Mouse (Mus musculus): ENCODE results near the gene Mdm2.
A peak's percentile ranks its signal among the peaks of the same experiment; 100 is the strongest.
"Not testable (repeated sequence)": the region's sequence is repeated elsewhere in the genome, so short reads cannot be mapped to it uniquely, and the experiment has no call there.

Gene Mdm2

DNA sequence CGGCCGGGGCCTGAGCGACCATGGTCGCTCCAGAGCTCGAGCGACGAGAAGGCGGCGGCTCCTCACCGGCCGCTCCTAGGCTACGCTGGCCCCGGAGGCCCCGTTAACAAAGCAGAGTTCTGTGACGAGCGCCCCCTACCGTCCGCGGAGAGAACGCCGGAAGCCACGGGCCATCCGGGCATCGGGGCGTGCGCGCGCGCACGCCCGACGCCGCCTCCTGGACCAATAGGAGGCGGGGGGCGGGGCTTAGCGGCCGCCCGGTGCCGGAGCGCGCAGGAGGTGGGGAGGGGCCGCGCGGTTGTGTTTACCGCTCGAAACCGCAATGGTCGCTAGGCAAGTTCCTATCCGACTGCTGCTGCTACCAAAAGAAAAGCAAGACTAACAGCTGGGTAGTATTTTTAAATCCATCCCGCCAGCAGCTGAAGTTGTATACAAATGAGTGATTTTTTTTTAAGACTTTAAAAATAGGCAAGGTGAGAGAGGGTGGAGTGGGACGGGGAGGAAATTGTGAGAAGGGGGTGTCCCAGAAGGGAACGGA lies at the start of gene Mdm2:
Gene Mdm2 (minus strand): TSS at position 155 of the 538 bp plus-strand sequence.
- DNase-seq: peak; percentile 99 to 100

DNA sequence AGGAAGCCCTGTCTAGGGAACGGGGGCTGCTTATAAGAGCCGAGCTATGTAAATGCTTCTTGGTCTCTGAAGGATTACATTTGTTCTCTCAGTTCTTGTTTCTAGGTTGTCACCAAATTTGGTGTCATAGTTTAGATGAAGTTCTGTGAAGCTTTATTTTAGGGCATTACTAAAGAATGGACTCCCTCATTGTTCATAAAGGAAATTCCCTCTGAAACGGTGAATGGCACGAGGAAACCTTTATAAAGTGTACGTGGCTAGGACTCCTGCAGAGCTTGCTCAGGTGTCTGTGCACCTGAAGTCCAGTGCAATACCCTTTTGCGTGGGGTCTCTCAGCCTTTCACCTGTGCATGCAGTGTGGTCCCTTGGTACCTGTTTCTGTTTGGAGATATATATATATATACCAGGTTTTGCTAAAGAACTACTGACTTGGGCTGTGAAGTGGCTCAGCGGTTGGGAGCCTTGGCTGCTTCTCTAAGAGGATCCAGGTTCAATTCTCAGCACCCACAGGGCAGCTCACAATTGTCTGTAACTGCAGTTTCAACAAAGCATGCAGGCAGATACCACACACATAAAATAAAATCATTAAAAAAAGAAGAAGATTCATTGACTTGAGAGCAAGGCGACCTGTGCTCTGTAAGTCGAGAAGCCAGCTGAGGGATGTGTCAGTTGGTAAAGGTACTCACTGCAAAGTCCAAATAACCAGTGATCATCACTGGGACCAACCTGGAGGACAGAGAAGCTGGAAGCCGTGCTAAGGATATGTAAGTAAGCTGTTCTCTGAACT lies 49.5 kb upstream of the Mdm2 start:
- no peak for DNase-seq

DNA sequence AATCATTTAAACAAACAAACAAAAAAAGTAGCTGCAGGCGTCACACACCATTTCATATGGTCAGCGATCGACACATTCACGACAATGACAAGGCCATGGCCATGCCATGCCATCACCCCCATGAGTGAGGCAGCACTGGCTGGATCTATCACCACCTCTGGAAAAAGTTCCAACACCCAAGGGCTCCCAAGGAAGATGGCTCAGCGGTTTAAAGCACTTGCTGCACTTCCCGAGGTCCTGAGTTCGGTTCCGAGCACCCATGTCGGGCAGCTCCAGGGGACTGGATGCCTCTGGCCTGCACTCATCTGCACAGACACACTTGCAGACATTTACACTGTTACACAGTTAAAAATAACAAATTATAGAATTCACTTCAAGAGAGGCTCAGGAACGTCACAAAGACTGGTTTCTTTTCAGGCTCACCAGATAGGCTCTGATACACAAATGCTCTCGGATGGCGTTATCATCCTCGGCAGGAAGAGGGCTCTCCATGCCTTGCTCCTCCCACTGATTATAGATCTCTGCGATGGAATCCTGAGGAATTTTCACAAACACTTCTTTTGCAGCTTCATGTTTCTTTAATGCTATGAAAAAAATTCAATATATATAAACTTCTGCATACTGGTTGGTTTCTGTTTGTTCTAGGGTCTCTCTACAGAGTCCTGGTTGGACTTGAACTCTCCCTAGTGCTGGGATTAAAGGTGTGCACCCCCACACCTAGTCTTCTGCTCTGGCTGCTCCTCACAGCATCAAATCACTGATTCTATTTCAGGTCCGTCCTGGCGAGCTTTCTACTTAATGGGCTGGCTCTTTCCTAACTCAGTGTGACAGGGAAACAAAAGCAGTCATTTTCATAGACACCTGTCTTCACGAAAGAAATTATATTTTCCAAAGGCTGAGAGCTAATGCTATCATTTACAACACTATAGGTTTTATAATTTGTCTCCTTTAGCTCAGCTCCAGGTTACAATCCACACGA lies 48.5 kb upstream of the Mdm2 start:
- DNase-seq: no peak

DNA sequence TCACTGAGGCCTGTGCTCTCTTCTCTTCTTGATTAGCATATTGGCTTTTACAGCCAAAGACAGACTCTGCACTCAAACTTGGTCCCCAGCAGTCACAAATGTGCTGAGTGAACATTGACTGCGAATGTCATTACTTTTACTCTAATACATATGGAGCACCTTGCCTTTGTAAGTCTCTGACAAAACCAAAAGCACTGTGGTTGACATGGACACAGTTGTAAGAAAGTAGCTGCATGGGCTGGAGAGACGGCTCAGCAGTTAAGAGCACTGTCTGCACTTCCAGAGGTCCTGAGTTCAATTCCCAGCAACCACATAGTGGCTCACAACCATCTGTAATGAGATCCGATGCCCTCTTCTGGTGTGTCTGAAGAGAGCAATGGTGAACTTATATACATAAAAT lies 47.8 kb upstream of the Mdm2 start:
- DNase-seq: not testable (repeated sequence)

DNA sequence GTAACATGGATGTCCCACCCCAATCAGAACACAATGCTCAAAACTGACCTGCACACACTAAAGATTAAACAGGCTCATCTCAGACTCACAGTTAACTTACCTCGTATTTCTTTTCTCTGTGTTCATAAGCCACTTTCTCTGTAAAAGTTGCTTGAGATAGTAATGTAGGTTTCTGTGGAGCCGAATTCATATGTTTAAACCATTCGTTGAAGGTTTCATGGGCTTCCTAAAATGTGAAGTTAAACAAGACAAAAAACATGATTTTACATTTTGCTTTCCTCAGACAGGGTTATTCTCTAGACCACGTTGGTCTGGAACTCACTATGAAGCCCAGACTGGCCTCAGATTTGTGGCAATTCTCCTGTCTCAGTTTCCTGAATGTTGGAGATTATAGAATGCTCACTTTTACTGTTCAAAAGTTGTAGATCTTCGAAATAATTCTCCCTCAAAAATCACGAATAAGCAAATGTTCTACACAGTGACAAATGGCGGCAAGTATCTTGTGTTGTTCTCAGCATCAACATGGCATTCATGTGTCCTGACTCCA lies 47.3 kb upstream of the Mdm2 start:
- DNase-seq: no peak

DNA sequence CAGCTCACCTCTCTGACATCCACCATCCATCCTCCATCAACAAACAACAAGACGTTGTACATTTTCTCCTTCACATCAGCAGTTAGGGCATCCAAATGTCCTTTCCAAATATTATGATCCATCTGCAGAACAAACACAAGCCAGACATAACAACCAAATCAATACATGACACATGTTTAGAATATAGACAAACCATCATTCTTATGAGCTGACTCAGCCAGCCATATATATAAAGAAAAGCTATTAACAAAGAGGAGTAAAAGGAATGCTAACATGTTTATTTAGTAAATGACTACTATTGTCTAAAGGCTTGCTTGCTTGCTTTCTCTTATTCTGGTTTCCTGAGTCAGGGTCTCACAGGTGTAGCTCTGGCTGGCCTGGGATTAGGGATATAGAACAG lies 46.7 kb upstream of the Mdm2 start:
- no peak for DNase-seq

DNA sequence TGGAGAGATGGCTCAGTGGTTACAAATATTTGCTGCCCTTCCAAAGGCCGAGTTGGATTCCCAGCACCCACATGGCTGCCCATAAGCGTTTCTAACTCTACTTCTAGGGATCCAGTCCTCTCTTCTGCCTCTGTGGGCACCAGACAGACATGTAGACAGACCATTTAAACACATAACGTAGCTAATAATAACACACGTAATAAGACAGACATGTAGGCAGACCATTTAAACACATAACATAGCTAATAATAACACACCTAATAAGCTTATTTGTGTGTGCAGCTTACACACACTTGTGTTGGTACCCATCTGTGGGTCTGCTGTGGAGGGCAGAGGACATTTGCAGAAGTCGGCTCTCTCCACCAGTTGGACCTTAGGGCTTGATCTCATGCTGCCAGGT lies 46.2 kb upstream of the Mdm2 start:
- no peak for DNase-seq

DNA sequence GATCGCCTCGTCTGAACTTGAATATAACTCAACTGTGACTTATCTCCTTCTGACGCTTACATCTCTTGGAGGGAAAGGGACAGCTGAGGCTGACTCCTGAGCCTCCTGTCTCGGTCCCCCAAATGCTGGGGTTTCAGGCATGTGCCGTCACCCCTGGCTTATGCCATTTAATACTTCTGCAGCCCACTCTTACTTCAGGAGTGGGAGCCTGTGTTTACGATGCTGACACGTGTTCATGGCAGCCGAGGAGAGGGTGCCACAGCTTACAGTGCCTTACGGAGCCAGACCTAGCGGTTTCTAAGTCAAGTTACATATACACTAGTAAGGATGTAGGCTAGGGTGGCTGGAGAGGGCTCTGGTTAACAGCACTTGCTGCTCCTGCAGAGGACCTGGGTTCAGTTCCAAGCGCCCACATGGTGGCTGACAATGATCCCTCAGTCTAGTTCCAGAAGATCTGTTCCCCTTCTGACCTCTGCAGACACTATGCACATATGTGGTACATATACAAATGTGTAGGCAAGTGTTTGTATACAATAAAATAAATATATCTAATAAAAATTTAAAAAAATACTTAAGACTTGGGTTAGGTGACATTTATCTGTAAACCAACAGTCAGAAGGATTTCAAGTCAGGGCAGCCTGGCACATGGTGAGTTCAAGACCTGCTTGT lies 45.4 kb upstream of the Mdm2 start:
- DNase-seq: no peak

DNA sequence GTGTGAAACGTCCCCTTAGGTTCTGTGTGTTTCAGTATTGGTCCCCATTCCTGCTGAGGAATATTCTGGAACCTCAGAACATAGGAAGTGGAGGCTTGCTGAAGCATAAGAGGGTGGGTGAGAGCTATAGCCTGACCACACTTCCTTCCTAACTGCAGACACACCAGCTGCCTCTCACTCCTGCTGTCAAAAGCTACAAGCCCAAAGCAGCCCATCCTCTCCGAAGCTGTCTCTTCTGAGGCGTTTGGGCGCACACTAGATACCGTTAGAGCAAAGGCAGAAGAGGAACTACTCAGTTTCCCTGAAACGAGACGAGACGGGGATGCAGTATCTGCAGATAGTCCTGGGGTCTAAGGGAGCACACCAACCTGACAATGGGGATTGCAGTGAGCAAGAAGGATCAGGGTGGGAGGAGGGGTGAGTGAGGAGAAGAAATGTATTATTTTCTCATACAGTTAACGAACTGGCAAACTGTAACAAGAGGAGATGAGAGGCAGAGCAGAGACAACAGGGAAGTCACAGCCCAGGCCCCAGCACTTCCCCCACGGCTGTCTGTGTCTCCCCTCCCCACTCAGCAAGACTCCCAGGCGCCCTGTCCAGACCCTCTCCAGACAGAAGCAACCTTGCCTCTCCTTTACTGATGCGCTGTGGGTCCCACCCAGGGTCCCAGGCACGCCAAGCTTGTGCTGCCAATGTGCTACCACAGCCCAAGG lies 44.7 kb upstream of the Mdm2 start:
- no peak for DNase-seq

DNA sequence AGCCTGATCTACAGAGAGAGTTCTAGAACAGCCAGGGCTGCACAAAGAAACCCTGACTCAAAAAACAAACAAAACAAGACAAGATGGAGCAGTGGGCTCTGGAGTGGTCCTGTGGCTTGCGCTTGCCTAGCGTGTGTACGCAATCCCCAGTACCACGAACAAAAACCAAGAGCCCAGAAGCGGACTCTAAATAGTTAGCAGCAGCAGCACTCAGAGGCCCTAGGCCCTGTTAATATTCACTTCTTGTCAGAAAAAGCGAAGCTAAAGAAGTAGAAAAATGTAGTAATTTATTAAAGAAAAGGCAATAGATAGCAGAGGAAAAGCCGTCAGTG lies 44.0 kb upstream of the Mdm2 start:
- no peak for DNase-seq

DNA sequence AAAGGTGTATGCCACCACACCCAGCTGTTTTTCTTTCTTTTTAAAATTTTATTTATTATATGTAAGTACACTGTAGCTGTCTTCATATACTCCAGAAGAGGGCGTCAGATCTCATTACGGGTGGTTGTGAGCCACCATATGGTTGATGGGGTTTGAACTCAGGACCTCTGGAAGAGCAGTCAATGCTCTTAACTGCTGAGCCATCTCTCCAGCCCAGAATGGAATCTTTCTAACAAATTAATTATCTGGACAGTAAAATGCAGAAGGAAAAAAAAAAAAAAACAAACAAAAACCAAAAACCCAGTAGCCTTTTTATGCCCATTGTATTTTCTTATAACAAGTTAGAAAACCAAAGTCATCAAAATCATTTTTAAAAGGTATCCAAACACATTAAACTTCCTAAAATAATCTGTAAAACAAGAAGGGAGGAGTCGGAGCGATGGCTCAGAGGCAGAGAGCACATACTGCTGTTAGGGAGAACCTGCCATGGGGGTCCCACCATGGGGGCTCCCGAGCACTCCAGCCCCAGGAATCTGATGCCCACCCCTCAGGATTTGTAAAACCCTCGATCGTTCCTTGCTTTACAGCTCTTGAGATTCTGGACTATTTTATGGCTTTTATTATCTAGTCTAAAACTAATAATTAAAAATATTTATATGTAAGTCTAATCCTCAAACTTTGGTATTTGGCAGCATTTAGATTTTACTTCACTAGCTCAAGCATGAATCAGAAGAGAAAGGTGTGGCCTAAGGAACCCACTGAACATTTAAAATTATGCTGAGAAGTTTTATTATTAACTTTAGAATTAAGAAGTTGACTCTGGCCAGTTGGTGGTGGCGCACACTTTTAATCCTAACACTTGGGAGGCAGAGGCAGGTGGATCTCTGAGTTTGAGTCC lies 43.4 kb upstream of the Mdm2 start:
- no peak for DNase-seq

DNA sequence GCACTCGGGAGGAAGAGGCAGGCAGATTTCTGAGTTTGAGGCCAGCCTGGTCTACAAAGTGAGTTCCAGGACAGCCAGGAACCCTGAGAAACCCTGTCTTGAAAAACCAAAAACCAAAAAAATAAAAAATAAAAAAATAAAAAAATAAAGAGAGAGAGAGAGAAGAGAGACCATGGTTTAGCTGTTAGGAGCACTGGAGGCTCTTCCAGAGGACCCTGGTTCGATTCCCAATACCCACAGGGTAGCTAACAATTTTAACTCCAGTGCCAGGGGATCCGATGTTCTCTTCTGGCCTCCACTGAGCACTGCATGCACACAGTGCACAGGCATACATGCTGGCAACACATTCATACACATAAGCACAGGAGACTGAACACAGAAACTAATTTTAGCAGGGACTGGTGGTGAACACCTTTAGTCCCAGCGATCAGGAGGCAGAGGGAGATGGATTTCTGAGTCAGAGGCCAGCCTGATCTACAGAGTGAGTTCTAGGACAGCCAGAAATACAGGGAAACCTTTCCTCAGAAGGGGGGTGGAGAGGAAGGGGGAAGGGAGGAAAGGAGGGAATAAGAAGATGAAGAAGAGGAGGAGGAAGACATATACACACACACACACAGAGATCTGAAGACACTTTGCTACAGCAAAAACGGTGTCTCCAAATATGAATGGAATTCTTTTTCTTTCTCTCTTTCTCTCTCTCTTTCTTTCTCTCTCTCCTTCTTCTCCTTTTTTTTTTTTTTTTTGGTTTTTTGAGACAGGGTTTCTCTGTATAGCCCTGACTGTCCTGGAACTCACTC lies 42.5 kb upstream of the Mdm2 start:
- DNase-seq: no peak

DNA sequence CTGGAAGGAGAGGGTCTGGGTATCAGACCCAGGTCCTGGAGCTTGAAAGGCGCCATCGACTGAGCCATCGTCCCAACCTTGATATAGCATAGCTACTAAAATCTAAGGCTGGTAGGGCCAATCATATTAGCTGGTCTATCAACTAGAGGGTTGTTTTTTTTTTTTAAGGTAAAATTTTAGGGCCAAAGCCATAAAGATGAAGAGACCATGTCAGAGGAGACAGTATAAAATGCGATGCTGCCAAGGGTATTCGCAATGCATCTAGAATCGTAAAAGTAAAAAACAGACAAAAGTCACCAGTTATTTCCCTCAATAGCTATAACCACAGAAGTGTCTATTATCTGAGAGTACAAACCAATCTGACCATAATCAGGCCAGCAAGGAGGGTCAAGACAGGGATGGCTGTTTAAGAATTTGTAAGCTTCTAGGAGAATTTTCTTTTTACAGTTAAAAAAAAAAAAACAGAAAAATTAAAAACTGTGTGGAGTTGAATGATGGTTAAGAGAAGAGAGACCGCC lies 41.8 kb upstream of the Mdm2 start:
- DNase-seq: no peak

DNA sequence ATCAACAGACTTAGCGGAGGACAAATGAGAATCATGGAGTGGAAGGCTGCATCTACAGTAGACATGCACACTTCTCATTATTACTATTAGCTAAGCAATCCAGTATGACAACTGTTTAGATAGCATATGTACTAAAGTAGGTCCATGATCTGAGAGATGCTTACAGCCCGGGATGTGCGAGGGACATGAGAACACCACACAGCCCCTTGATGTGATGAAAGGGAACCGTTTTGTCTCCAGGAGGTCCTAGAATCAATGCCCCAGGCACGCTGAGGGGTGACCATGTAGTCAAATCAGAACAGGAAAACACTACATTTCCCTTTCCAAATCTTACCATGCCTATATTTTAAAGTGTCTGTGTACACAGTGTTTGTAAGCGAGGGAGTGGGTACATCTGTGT lies 41.2 kb upstream of the Mdm2 start:
- no peak for DNase-seq

DNA sequence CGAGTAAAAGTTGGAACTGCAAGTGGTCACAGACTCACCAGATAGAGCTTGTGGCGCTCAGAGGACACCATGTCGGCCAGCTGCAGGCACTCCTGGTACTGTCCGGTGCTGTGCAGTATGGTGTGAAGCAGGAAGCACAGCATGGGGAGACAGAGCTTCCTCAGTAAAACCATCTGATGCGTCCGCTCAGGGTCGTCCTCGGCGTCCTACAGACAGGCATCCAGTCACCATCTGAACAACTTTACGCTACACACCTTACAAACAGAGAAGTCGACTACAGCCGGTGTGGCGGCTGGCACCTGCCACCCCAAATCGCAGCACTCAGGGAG lies 40.7 kb upstream of the Mdm2 start:
- DNase-seq: no peak

DNA sequence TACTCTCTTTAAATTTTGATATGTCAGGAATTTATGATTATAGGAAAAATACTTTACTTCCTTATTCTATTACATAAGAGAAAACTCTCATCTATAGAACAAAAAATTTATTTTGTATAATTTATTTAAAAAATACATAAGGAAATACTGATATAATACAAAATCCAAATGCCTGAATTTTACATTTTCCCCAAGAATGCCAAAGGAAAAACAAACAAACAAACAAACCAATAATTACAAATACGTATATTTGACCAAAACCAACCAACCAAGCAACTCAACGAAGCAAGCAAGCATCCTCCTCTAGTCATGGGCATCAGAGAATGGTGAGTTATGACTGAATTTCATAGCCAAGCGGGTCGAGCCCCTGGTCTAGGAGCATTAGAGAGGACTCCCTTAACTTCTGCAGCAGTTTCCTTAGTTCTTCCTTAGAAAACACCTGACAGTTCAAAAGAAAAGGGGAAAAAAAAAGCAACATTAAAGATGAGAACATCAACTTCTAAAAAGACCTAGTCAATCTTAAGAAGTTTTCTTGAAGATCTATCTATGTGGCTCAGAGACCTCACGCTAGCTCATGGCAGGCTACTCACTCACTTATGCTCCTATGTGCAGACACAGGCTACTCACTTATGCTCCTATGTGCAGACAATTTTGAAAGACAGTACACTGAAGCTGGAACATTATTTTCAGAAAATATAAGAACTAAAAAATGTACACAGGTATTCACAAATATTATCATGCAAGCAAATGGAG lies 40.1 kb upstream of the Mdm2 start:
- no peak for DNase-seq

DNA sequence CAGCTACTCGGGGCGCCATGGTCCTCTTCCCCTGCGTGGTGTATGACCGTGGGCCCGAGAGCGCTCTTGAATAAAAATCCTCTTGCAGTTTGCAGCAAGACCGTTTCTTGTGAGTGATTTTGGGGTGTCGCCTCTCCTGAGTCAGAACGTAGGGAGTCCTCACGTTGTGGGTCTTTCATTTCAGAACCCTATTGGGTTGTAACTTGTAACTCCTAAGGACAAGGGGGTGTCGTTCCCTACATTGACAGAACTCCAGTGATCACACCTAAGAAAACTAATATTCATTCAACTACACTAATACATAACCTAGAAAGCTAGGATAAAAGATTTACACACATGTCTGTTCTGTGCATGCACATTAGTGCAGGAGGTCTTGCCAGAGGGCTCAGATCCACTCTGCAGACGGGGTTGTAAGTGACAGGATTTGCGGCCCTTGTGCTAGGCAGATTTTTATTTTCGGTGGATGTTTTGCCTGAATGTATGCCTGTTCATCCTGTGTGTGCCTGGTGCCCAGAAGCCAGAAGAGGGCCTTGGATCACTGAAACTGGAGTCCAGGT lies 39.3 kb upstream of the Mdm2 start:
- DNase-seq: no peak

DNA sequence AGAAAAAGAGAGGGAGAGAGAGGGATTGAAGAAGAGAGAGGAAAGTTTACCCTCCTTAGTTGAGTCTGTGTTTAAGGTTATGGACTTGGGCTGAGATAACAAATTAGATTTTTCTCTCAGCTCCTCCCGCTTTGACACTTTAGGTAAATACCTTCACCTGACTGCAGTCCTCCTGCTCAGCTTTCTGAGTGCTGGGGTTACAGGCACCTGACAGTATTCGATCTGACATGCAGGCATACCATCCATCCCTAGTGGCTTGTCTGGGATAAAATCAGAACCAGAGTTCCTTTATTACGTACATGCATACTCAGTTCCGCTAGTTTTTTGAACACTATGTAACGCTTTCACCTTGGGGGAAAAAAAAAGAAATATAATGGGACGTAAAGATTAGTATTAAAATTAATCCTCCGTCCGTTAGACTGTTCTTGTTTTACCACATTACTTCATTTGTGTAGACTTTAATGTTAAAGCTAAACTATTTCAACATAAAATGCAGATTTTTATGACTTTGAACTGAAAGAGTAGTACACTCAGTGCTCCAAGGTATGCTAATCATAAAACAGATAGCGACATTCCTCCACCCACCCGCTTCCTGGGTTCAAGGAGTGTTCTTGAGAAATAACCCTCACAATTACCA lies 38.6 kb upstream of the Mdm2 start:
- DNase-seq: no peak
